Mouse (Mus musculus) liver, postnatal 0 days (tissue): ENCODE results near the gene Atf7ip.

Experiments
- CTCF ChIP-seq: sonication (generic); IDR thresholded peaks from 2 replicates; pipeline ENCODE4 v1.5.1; 2016; ENCODE audit warnings: antibody characterized with exemption, low read depth
- EP300 ChIP-seq: IDR thresholded peaks from 2 replicates; pipeline ENCODE4 v1.6.1; 2016; ENCODE audit warnings: antibody characterized with exemption, low read depth, mild to moderate bottlenecking

DNA sequence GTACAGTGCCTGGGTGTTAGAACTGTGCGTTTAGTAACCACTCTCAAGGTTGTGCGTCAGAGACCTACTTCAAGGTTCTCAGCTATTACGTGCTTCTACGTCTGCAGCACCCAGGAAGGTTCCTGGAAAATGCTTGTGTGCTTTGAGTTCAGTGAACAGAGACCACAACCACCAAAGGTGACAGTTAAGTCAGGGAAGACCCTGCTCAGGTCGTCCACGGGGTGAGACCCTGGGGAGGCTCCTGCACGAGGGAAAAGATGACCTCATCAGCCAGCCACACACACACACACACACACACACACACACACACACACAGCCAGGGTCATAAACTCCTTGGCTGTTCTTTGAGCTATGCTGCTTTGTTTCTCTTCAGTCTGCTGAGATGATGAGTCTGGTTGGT is 96.6 kb downstream of the Atf7ip start:
- TF ChIP-seq CTCF (no peak), EP300 (no peak)
